Mouse (Mus musculus) stomach, postnatal 0 days (tissue): ENCODE measurements at regions not wholly inside any gene's neighbourhood (a gene's known extent, or its start where the extent isn't known, plus 50 kb on each side); places are given as distances from the start of the nearest gene placed in this dataset.

Experiments
- CTCF ChIP-seq: IDR thresholded peaks from 2 replicates; pipeline ENCODE4 v1.5.1; 2016; ENCODE audit warnings: antibody characterized with exemption, low read depth, mild to moderate bottlenecking, moderate library complexity
- EP300 ChIP-seq: optimal IDR thresholded peaks from 2 replicates; pipeline ENCODE3; 2016; ENCODE audit warnings: antibody characterized with exemption

DNA sequence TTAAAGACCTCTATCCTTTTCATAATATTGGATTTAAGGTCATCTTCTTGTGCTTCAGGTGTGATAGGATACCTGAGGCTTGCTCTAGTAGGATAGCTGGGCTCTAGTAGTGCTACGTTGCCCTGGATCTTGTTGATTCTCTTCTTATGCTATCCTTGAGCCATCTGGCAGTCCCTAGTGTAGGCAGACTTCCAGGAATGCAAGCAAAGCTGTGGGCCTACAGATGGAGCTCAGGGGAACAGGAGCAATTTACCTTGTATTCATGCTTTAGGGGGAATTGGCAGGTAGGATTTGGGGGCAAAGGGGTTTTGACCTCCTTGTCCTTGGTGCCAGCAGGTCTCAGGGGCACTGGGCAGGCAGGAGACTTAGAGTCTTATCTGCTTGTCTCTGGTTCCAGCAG lies 297.8 kb upstream of the Dcbld2 start:
- TF ChIP-seq CTCF (no peak), EP300 (no peak)
